Mouse (Mus musculus) E14TG2a.4 (cell line): ENCODE results near the gene Tmem98.

Source experiments
- CTCF ChIP-seq: conservative IDR thresholded peaks from 2 replicates; pipeline ENCODE4 v1.5.1; 2014; ENCODE audit warnings: low read length
- NANOG ChIP-seq: IDR thresholded peaks from 2 replicates; pipeline ENCODE4 v1.6.1; 2014; ENCODE audit warnings: borderline replicate concordance, low read length, mixed read lengths

GRCm38 (mm10) chr11:80778157-80778556, 31.8 kb upstream of the Tmem98 start:
- TF ChIP-seq CTCF (no peak), NANOG (no peak)
